Mouse (Mus musculus) liver, postnatal 0 days (tissue): ENCODE data around the gene Vwa7. TPM values are rescaled to one million over a fixed set of nuclear protein-coding genes. Genes with fewer than 3 reads are reported as not detected.

Experiments used
- ATAC-seq: fragments of 200-750 bp; cut with Nextera tagmentation; 2 replicates; pipeline ENCODE4 v1.8.0; 2017; ENCODE audit warnings: mild to moderate bottlenecking, moderate library complexity
- DNase-seq: peaks from one replicate; pipeline ENCODE4 v3.0.0-alpha.2; 2016
- H3K27ac ChIP-seq: fragments of 300-500 bp; sonication (generic); 2 replicates; pipeline ENCODE4 v1.5.1; 2014; ENCODE audit warnings: antibody characterized with exemption, moderate library complexity, mild to moderate bottlenecking, low read depth
- H3K27me3 ChIP-seq: fragments of 300-500 bp; sonication (generic); 2 replicates; pipeline ENCODE4 v1.6.1; 2014; ENCODE audit warnings: low read length, control low read depth, mixed read lengths; ENCODE audit not compliant: insufficient read depth
- H3K36me3 ChIP-seq: fragments of 300-500 bp; sonication (generic); replicated peaks from 2 replicates; pipeline ENCODE4 v1.6.1; 2014; ENCODE audit warnings: mild to moderate bottlenecking, control low read depth, low read length, moderate library complexity, mixed read lengths; ENCODE audit not compliant: insufficient read depth
- H3K4me1 ChIP-seq: fragments of 300-500 bp; sonication (generic); 2 replicates; pipeline ENCODE4 v1.6.1; 2014; ENCODE audit warnings: antibody characterized with exemption, mild to moderate bottlenecking, control low read depth; ENCODE audit not compliant: insufficient read depth
- H3K4me2 ChIP-seq: fragments of 300-500 bp; sonication (generic); 2 replicates; pipeline ENCODE4 v1.6.1; 2014; ENCODE audit warnings: low read depth, mild to moderate bottlenecking, low read length, moderate library complexity, mixed read lengths
- H3K4me3 ChIP-seq: fragments of 300-500 bp; sonication (generic); 2 replicates; pipeline ENCODE4 v1.5.1; 2014; ENCODE audit warnings: low read depth, low read length
- H3K9ac ChIP-seq: fragments of 300-500 bp; sonication (generic); replicated peaks from 2 replicates; pipeline ENCODE4 v1.6.1; 2014; ENCODE audit warnings: mild to moderate bottlenecking, moderate library complexity
- H3K9me3 ChIP-seq: fragments of 300-500 bp; sonication (generic); 2 replicates; pipeline ENCODE4 v1.6.1; 2016; ENCODE audit warnings: mild to moderate bottlenecking, control low read depth, low read length, mixed read lengths
- CTCF ChIP-seq: sonication (generic); IDR thresholded peaks from 2 replicates; pipeline ENCODE4 v1.5.1; 2016; ENCODE audit warnings: antibody characterized with exemption, low read depth
- EP300 ChIP-seq: IDR thresholded peaks from 2 replicates; pipeline ENCODE4 v1.6.1; 2016; ENCODE audit warnings: antibody characterized with exemption, low read depth, mild to moderate bottlenecking
- WGBS: fragments of 180-500 bp; shearing (Covaris S2); extraction: QIAGEN DNeasy Blood & Tissue Kit; methylation state at CpG from one replicate; pipeline ENCODE4 v1.1.7; 2014; ENCODE audit not compliant: insufficient replicate concordance; 5-methylcytosine and 5-hydroxymethylcytosine counted together
- polyA plus RNA-seq: library from polyadenylated mRNA; unstranded; fragments of >200 nt; fragmentation: Nextera tagmentation; extraction: Ambion mirVana; gene quantifications from 2 replicates; pipeline ENCODE4 v1.2.1, GENCODE M21; 2015

Vwa7 gene
- polyA plus RNA-seq, 1 experiment from 2014 or later: 0.12 TPM

DNA sequence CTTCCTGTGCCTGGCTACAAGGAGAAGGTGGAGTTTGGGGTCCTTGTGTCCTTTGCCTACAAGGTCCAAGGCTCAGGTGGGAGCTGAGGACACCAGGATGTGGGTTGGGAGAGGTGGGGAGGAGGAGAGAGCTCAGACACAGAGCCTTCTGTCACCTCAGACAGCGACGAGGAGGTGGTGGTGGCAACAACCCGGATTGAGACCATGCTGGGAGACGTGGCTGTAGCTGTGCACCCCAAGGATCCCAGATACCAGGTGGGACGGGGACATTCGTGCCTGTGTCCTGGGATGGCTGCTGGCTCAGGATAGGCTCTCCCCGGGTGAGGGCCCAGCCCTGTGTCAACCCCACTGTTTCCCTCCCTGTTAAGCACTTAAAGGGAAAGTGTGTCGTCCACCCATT is 4.9 kb upstream of the Vwa7 start:
- ATAC-seq: no peak
- no peak for DNase-seq
- Histone ChIP-seq H3K9me3 (no peaks in the 10 kb centered on the region), H3K36me3 (peaks cover 93% of the 10 kb centered on the region), H3K4me2 (no peak overlapping the region), H3K4me3 (no peak overlapping the region), H3K27me3 (no peaks in the 10 kb centered on the region), H3K27ac (no peak overlapping the region), H3K4me1 (no peaks in the 10 kb centered on the region), H3K9ac (no peak overlapping the region)
- TF ChIP-seq EP300 (no peak), CTCF (no peak)
- WGBS: 88% methylated on average over 8 of the region's 8 CpGs

DNA sequence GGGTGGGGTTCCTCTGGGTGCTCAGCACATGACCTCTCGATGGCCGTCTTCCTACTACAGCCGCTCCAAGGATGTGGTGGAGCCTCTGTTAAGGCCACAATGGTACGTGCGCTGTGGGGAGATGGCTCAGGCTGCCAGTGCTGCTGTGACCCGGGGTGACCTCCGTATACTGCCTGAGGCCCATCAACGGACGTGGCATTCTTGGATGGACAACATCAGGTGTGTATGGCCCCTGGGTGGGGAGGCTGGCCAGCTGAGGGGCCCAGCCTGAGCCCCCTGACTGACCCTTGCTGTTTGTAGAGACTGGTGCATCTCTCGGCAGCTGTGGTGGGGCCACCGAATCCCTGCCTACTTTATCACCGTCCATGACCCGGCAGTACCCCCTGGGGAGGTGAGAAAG is 3.9 kb upstream of the Vwa7 start:
- Histone ChIP-seq H3K4me3 (no peak overlapping the region), H3K9ac (no peak overlapping the region), H3K4me2 (no peak overlapping the region), H3K4me1 (no peaks in the 10 kb centered on the region), H3K27ac (no peak overlapping the region), H3K27me3 (no peaks in the 10 kb centered on the region), H3K36me3 (peaks cover 86% of the 10 kb centered on the region), H3K9me3 (no peaks in the 10 kb centered on the region)
- ATAC-seq: no peak
- peak; percentile 13 for DNase-seq
- no peak for TF ChIP-seq EP300
- TF ChIP-seq CTCF: no peak
- 86% methylated on average over 13 of the region's 13 CpGs for WGBS

DNA sequence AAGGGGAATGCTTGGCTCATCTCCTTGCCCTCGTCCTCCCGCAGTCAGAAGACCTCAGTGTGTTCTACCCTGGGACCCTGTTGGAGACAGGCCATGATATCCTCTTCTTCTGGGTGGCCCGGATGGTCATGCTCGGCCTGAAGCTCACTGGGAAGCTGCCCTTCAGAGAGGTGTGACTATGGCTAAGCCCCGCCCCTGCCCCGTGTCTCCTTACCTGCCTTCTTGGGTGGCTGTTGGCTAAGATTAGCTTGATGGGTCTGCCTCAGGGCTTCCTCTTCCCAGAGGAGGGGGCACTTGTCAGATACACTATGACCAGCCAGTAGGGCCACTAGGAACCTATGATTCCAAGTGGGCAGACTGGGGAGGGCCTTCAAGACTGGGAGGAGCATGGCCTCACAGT is 3.2 kb upstream of the Vwa7 start:
- no peaks in the 10 kb centered on the region for H3K9me3 ChIP-seq
- TF ChIP-seq CTCF: no peak
- no peak for TF ChIP-seq EP300
- no peak overlapping the region for H3K9ac ChIP-seq
- H3K27ac ChIP-seq: no peak overlapping the region
- H3K27me3 ChIP-seq: no peaks in the 10 kb centered on the region
- no peak overlapping the region for H3K4me2 ChIP-seq
- DNase-seq: peak; percentile 21
- 78% methylated on average over 6 of the region's 6 CpGs for WGBS
- no peak for ATAC-seq
- no peaks in the 10 kb centered on the region for H3K4me1 ChIP-seq
- H3K4me3 ChIP-seq: no peak overlapping the region
- H3K36me3 ChIP-seq: peaks cover 79% of the 10 kb centered on the region

DNA sequence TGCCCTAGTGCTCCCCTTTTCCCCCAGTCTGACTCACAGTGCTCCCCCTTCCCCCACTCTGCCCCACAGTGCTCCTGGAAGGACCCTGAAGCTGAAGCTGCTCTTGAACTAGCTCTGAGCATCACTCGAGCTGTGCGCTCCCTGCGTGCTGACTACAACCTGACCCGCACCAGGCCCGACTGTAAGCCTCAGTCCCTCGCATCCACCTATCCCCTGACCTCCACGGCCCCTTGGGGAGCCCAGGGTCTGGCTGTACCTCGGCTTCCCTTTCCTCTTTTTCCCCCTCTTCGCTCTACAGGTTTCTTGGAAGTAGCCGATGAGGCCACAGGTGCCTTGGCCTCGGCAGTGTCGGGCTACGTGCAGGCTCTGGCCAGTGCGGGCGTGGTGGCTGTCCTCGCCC is 1.1 kb upstream of the Vwa7 start:
- Histone ChIP-seq H3K4me2 (no peak overlapping the region), H3K4me1 (no peaks in the 10 kb centered on the region), H3K27ac (no peak overlapping the region), H3K9me3 (no peaks in the 10 kb centered on the region), H3K9ac (no peak overlapping the region), H3K36me3 (peaks cover 63% of the 10 kb centered on the region), H3K4me3 (no peak overlapping the region), H3K27me3 (no peaks in the 10 kb centered on the region)
- DNase-seq (peak; percentile 16), ATAC-seq (no peak)
- TF ChIP-seq CTCF (no peak), EP300 (no peak)
- 91% methylated on average over 16 of the region's 16 CpGs for WGBS

- H3K27ac ChIP-seq: no peak overlapping the region
- DNase-seq: peak; percentile 18
- H3K4me3 ChIP-seq: no peak overlapping the region
- TF ChIP-seq CTCF (no peak), EP300 (no peak)
- no peak overlapping the region for H3K4me2 ChIP-seq
- H3K9ac ChIP-seq: no peak overlapping the region
- no peaks in the 10 kb centered on the region for H3K27me3 ChIP-seq
- WGBS: 75% methylated on average over 10 of the region's 10 CpGs
- peaks cover 10% of the 10 kb centered on the region for H3K4me1 ChIP-seq
- peak; percentile 8; the same call in 1 of the 2 replicates for ATAC-seq
- H3K9me3 ChIP-seq: no peaks in the 10 kb centered on the region
- H3K36me3 ChIP-seq: peaks cover 45% of the 10 kb centered on the region
Measured at GRCm38 (mm10) chr17:35016791-35017705, 669 bp downstream of the Vwa7 start.

DNA sequence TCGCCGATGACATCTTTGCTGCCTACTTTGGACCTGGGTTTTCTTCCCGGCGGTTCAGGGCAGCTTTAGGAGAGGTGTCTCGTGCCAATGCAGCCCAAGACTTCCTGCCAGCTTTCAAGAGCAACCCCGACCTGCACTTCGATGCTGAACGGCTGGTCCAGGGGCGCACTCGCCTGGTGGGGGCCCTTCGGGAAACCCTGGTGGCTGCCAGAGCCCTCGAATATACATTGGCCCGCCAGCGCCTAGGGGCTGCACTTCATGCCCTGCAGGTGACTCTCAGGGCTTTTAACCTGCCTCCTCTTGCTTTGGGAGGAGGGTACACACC is 1.3 kb downstream of the Vwa7 start:
- no peaks in the 10 kb centered on the region for H3K9me3 ChIP-seq
- no peaks in the 10 kb centered on the region for H3K27me3 ChIP-seq
- no peak overlapping the region for H3K9ac ChIP-seq
- no peak overlapping the region for H3K4me3 ChIP-seq
- peaks cover 10% of the 10 kb centered on the region for H3K4me1 ChIP-seq
- TF ChIP-seq CTCF (no peak), EP300 (no peak)
- DNase-seq: peak; percentile 15
- no peak overlapping the region for H3K4me2 ChIP-seq
- 71% methylated on average over 14 of the region's 14 CpGs for WGBS
- peaks cover 39% of the 10 kb centered on the region for H3K36me3 ChIP-seq
- no peak for ATAC-seq
- no peak overlapping the region for H3K27ac ChIP-seq
